Mouse (Mus musculus) forebrain, postnatal 0 days (tissue): ENCODE results near the gene Wdr64. TPM values are rescaled to one million over a fixed set of nuclear protein-coding genes. Genes with fewer than 3 reads are reported as not detected.
A peak's percentile ranks its signal among the peaks of the same experiment; 100 is the strongest.

Experiments used
- ATAC-seq: fragments of 200-750 bp; cut with Nextera tagmentation; 2 replicates; pipeline ENCODE4 v1.8.0; 2017; ENCODE audit warnings: mild to moderate bottlenecking, moderate library complexity
- DNase-seq: peaks from one replicate; pipeline ENCODE4 v3.0.0-alpha.2; 2015
- H3K27ac ChIP-seq: fragments of 300-500 bp; sonication (generic); 2 replicates; pipeline ENCODE4 v1.5.1; 2014; ENCODE audit warnings: low read depth, mild to moderate bottlenecking, antibody characterized with exemption, low read length, moderate library complexity, mixed read lengths
- H3K27me3 ChIP-seq: fragments of 300-500 bp; sonication (generic); 2 replicates; pipeline ENCODE4 v1.6.1; 2014; ENCODE audit warnings: mild to moderate bottlenecking, low read length, mixed read lengths; ENCODE audit not compliant: insufficient read depth
- H3K36me3 ChIP-seq: fragments of 300-500 bp; sonication (generic); 2 replicates; pipeline ENCODE4 v1.6.1; 2014; ENCODE audit warnings: mild to moderate bottlenecking, moderate library complexity; ENCODE audit not compliant: insufficient read depth
- H3K4me1 ChIP-seq: fragments of 300-500 bp; sonication (generic); 2 replicates; pipeline ENCODE4 v1.6.1; 2014; ENCODE audit warnings: antibody characterized with exemption; ENCODE audit not compliant: insufficient read depth
- H3K4me2 ChIP-seq: fragments of 300-500 bp; sonication (generic); 2 replicates; pipeline ENCODE4 v1.6.1; 2014; ENCODE audit warnings: low read depth, mild to moderate bottlenecking, moderate library complexity
- H3K4me3 ChIP-seq: fragments of 300-500 bp; sonication (generic); 2 replicates; pipeline ENCODE4 v1.5.1; 2014; ENCODE audit warnings: low read depth, low read length, mixed read lengths
- H3K9ac ChIP-seq: fragments of 300-500 bp; sonication (generic); 2 replicates; pipeline ENCODE4 v1.6.1; 2014; ENCODE audit warnings: mild to moderate bottlenecking
- H3K9me3 ChIP-seq: fragments of 300-500 bp; sonication (generic); 2 replicates; pipeline ENCODE4 v1.6.1; 2016; ENCODE audit warnings: low read length
- CTCF ChIP-seq: sonication (generic); IDR thresholded peaks from 2 replicates; pipeline ENCODE4 v1.5.1; 2016; ENCODE audit warnings: antibody characterized with exemption, control low read depth, low read depth
- WGBS: fragments of 180-500 bp; shearing (Covaris S2); extraction: QIAGEN DNeasy Blood & Tissue Kit; methylation state at CpG from one replicate; pipeline ENCODE4 v1.1.7; 2014; 5-methylcytosine and 5-hydroxymethylcytosine counted together
- polyA plus RNA-seq: library from polyadenylated mRNA; unstranded; fragments of >200 nt; fragmentation: Nextera tagmentation; extraction: Ambion mirVana; gene quantifications from 2 replicates; pipeline ENCODE4 v1.2.1, GENCODE M21; 2015
- total RNA-seq: library from RNA; depleted of rRNA; stranded (reverse); fragments of >200 nt; gene quantifications from 2 replicates; pipeline ENCODE4 v1.2.3, GENCODE M21; 2014; rRNA removed

Gene Wdr64
- total and polyA plus RNA-seq, 2 experiments from 2014 or later: not detected

GRCm38 (mm10) chr1:175823815-175824438 lies 125.5 kb downstream of the Wdr64 start:
- Histone ChIP-seq H3K36me3 (no peaks in the 10 kb centered on the region), H3K27ac (0 out of 2 replicates have a peak overlapping the region, but pooled peaks have one; percentile 45), H3K9ac (no peak overlapping the region), H3K4me3 (no peak overlapping the region), H3K4me1 (no peaks in the 10 kb centered on the region), H3K9me3 (no peaks in the 10 kb centered on the region), H3K4me2 (no peak overlapping the region), H3K27me3 (no peaks in the 10 kb centered on the region)
- TF ChIP-seq CTCF: no peak
- ATAC-seq: peak; percentile 82; the same call in 1 of the 2 replicates
- DNase-seq: peak; percentile 25
- 50% methylated on average over 9 of the region's 9 CpGs for WGBS

DNA sequence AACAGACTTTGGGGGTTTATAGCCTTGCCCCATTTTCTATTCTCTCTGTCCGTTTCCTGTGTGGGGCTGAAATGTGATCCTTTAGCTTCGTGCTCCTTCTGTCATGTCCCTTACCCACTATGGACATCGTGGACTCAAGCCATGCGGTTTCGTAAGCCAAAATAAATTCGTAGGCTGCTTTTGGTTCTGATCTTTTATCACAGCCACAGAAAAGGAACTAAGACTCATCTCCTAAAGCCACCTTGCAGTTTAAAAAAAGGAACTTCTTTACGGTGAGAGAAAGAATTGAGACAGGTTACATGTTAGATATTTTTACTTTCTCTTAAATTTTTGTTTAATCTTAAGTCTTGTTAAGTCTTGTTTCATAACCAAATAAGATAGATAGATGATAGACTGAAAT lies 130.1 kb downstream of the Wdr64 start:
- no peak for TF ChIP-seq CTCF
- Histone ChIP-seq H3K27me3 (no peaks in the 10 kb centered on the region), H3K4me3 (no peak overlapping the region), H3K4me1 (no peaks in the 10 kb centered on the region), H3K27ac (no peak overlapping the region), H3K9me3 (no peaks in the 10 kb centered on the region), H3K36me3 (no peaks in the 10 kb centered on the region), H3K9ac (no peak overlapping the region), H3K4me2 (no peak overlapping the region)
- ATAC-seq (no peak), DNase-seq (no peak)
- 93% methylated on average over 7 of the region's 7 CpGs for WGBS

- ATAC-seq: no peak
- H3K9me3 ChIP-seq: no peaks in the 10 kb centered on the region
- H3K27ac ChIP-seq: no peak overlapping the region
- no peak overlapping the region for H3K9ac ChIP-seq
- DNase-seq: no peak
- no peak overlapping the region for H3K4me3 ChIP-seq
- no peaks in the 10 kb centered on the region for H3K4me1 ChIP-seq
- no peaks in the 10 kb centered on the region for H3K36me3 ChIP-seq
- H3K27me3 ChIP-seq: no peaks in the 10 kb centered on the region
- no peak overlapping the region for H3K4me2 ChIP-seq
- 95% methylated on average over 2 of the region's 2 CpGs for WGBS
- no peak for TF ChIP-seq CTCF
Measured at GRCm38 (mm10) chr1:175829220-175829619, 130.8 kb downstream of the Wdr64 start.

DNA sequence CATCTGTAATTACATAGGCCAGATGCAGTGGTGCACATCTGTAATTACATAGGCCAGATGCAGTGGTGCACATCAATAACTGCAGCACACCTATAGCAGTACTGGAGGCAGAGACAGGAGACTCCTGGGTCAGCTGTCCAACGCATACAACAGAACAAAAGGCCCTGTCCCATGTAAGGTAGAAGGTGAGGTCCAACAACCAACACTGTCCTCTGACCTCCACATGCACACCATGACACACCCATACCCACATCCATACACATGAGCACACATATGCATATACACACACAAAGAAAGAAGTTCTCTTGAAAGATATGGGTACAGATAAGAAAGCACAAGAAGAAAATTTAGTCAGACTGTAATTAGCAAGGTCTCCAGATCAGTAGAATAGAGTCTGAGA lies 157.1 kb downstream of the Wdr64 start:
- H3K4me1 ChIP-seq: no peaks in the 10 kb centered on the region
- TF ChIP-seq CTCF: no peak
- H3K27me3 ChIP-seq: no peaks in the 10 kb centered on the region
- DNase-seq (no peak), ATAC-seq (no peak)
- no peaks in the 10 kb centered on the region for H3K9me3 ChIP-seq
- no peaks in the 10 kb centered on the region for H3K36me3 ChIP-seq
- no peak overlapping the region for H3K27ac ChIP-seq
- WGBS: 85% methylated on average over 1 of the region's 1 CpGs
- no peak overlapping the region for H3K9ac ChIP-seq
- no peak overlapping the region for H3K4me3 ChIP-seq
- no peak overlapping the region for H3K4me2 ChIP-seq

Other genes starting within 250 kb of the Wdr64 start
- gene Rgs7, start 206.1 kb upstream of the Wdr64 start, total RNA-seq: 46.5 and 50.3 TPM in 2 replicates
- 36.2 and 46.1 TPM in 2 replicates for gene Rgs7, start 206.1 kb upstream of the Wdr64 start, polyA plus RNA-seq
- not detected in 2 replicates for gene Kmo, start 78.2 kb upstream of the Wdr64 start, total RNA-seq
- gene Kmo, start 78.2 kb upstream of the Wdr64 start, polyA plus RNA-seq: not detected in 2 replicates
- gene Fh1, start 73.0 kb upstream of the Wdr64 start, total RNA-seq: 54.2 and 66.1 TPM in 2 replicates
- 86.5 and 92.9 TPM in 2 replicates for gene Fh1, start 73.0 kb upstream of the Wdr64 start, polyA plus RNA-seq
- gene Opn3, start 5.8 kb upstream of the Wdr64 start, total RNA-seq: 6.8 and 9.0 TPM in 2 replicates
- 4.8 and 6.4 TPM in 2 replicates for gene Opn3, start 5.8 kb upstream of the Wdr64 start, polyA plus RNA-seq
- 10.9 and 15.1 TPM in 2 replicates for gene Chml, start 5.7 kb upstream of the Wdr64 start, total RNA-seq
- gene Chml, start 5.7 kb upstream of the Wdr64 start, polyA plus RNA-seq: 1.4 and 2.2 TPM in 2 replicates
- 1.7 and 8.6 TPM in 2 replicates for gene Exo1, start 182.0 kb downstream of the Wdr64 start, total RNA-seq
- 2.1 TPM in 2 replicates for gene Exo1, start 182.0 kb downstream of the Wdr64 start, polyA plus RNA-seq
- not detected in 2 replicates for gene Gm38100, start 221.7 kb downstream of the Wdr64 start, total RNA-seq
- not detected in 2 replicates for gene Gm38100, start 221.7 kb downstream of the Wdr64 start, polyA plus RNA-seq